Mouse (Mus musculus): ENCODE results near the gene Ulk3. TPM values are rescaled to one million over a fixed set of nuclear protein-coding genes. Genes with fewer than 3 reads are reported as not detected.
A peak's percentile ranks its signal among the peaks of the same experiment; 100 is the strongest.

The Ulk3 gene
- 20.3 and 26.9 TPM in 2 replicates for polyA plus RNA-seq (2015; fragmentation: Nextera tagmentation; extraction: Ambion mirVana)

DNA sequence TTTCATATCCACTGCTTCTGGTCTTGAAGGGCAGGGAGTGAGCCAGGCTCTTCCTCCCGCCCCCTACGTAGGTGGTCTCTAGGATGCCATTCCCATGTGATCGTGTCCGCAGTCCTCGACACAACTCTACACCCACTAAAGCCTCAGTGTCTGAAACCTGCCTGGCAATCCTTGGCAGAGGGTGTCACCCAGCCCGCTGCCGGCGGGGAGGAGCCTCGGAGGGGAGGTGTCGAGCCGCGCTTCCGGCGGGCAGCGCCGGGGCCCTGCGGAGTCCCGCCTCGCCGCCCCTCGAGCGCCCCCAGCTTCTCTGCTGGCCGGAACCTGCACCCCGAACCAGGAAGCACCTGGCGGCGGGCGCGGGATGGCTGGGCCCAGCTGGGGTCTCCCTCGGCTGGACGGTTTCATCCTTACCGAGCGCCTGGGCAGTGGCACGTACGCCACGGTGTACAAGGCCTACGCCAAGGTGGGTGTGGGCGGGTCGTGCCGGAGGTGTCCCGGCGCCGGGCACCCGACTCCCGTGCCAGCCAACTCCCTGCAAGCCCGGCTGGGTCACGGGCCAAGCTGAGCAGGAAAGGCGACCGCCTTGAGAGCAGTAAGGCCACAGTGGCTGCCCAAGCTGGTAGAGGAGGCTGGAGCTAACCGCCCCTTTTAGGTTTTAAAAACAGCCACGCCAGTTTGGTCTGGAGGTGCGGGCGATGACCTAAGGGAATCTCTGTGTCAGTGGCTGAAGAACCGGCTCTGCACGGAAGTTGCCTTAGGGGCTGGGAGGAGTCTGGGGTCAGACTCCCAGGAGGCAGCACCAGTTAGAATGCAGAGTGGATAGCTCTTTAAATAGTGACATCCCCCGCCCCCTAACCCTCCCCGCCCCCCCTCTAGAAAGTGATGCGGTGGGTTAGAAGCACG lies at the start of gene Ulk3:
Gene Ulk3 (plus strand): TSS at position 229 of the 903 bp plus-strand sequence.
- WGBS = under 1% methylated on average over 58 of the region's 58 CpGs
- Histone ChIP-seq H3K4me3 (peak within 1 kb of the TSS; percentile 74), H3K4me2 (peak within 1 kb of the TSS; percentile 87), H3K27me3 (no peaks in the 10 kb centered on the region), H3K9me3 (no peaks in the 10 kb centered on the region), H3K9ac (peak within 1 kb of the TSS; percentile 81), H3K27ac (peak within 1 kb of the TSS; percentile 77), H3K4me1 (peaks cover 16% of the 10 kb centered on the region), H3K36me3 (peaks cover 51% of the 10 kb centered on the region)
- ATAC-seq (ENCODE audit: insufficient number of reproducible peaks, insufficient read depth, low FRiP score, low TSS enrichment, low read depth) = peak; percentile 74

DNA sequence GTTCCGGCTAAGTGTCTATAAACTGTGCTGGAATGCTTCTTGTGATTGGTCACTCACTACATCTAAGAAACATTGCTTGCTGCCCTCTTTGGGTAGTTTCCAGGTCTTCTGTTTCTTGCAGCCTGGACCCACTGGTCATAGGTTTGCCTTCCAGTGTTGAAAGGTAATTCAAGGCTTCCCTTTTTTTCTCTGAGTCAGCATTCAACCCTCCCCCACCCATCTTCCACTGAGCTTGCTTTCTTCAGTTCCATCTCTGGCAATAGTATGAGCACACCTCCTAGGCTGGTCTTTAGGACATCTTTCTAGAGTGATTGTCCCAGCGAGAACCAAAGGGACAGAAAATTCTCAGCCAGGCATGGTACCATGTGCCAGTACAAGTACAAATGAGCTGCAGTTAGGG lies 49.7 kb upstream of the Ulk3 start:
- H3K4me2 ChIP-seq = no peak overlapping the region
- H3K4me1 ChIP-seq = peaks cover 17% of the 10 kb centered on the region
- 88% methylated on average over 2 of the region's 2 CpGs for WGBS
- H3K27me3 ChIP-seq = no peaks in the 10 kb centered on the region
- ATAC-seq (ENCODE audit: insufficient number of reproducible peaks, insufficient read depth, low FRiP score, low TSS enrichment, low read depth) = no peak
- peaks cover 52% of the 10 kb centered on the region for H3K36me3 ChIP-seq
- no peak overlapping the region for H3K4me3 ChIP-seq
- no peaks in the 10 kb centered on the region for H3K9me3 ChIP-seq
- no peak overlapping the region for H3K9ac ChIP-seq
- H3K27ac ChIP-seq = no peak overlapping the region

DNA sequence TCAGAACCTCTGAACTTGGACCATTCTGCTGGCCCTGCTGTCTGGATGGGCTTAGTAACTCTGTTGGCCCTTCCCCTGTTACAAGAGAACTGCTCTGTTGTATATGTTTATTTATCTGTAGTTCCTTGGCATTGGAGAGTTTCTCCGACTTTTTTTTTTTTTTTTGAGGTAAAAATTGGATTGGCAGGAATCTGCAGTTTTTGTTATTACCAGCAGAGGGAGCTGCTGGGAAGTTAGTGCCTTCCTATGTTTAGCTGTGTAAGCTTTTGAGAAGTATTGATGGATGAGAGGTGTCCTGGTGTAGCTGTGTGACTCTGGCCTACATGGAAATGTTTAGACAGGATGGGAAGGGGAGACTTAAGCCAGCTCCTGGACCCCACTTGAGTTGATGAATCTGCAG lies 47.9 kb upstream of the Ulk3 start:
- Histone ChIP-seq H3K4me3 (no peak overlapping the region), H3K9ac (no peak overlapping the region), H3K4me1 (peaks cover 17% of the 10 kb centered on the region), H3K36me3 (peaks cover 70% of the 10 kb centered on the region), H3K27me3 (no peaks in the 10 kb centered on the region), H3K4me2 (no peak overlapping the region), H3K9me3 (no peaks in the 10 kb centered on the region), H3K27ac (0 out of 2 replicates have a peak overlapping the region, but pooled peaks have one; percentile 16)
- WGBS = 3% methylated on average over 1 of the region's 1 CpGs
- ATAC-seq (ENCODE audit: insufficient number of reproducible peaks, insufficient read depth, low FRiP score, low TSS enrichment, low read depth) = no peak

DNA sequence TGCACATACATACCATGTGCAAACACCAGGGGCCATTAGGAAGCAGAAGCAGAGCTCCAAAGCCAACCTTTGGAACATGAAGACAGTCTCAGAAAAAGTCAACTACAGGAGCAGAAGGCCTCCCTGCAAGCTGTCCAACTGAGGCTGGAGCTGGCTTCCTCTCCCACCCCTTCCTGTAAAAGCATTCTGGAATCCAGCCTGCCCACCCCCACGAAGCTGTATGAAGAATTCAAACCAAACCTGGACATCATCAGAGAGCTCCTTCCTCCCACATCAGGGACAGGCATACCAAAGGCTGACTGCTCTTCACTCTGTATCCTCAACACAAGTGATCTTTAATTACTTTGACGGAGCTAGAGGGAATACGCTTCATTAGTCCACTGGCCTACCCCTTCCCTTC lies 45.3 kb upstream of the Ulk3 start:
- H3K4me3 ChIP-seq = no peak overlapping the region
- 80% methylated on average over 3 of the region's 3 CpGs for WGBS
- H3K9me3 ChIP-seq = no peaks in the 10 kb centered on the region
- H3K4me2 ChIP-seq = no peak overlapping the region
- peaks cover 96% of the 10 kb centered on the region for H3K36me3 ChIP-seq
- no peaks in the 10 kb centered on the region for H3K27me3 ChIP-seq
- H3K9ac ChIP-seq = no peak overlapping the region
- no peak for ATAC-seq (ENCODE audit: insufficient number of reproducible peaks, insufficient read depth, low FRiP score, low TSS enrichment, low read depth)
- peaks cover 2% of the 10 kb centered on the region; the same call in 1 of the 2 replicates for H3K4me1 ChIP-seq
- H3K27ac ChIP-seq = no peak overlapping the region

DNA sequence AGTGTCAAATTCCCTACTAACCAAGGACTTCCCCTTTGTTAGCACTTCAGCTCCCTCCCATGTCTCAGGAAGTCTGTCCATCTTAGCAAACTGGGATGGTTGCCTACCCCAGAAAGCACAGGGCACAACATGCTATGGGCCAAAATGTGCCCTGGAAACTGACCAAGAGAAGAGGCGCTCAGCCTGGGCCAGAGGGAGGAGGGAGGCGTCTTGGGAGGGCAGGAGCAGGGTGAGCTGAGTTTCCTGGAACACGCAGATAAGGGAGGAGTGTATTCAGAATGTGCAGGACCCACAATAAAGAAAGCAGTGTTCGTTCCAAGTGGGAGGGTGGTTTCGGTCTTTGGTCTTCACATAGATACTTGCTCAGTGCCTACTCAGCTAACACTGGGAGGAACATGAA lies 42.0 kb upstream of the Ulk3 start:
- WGBS = 79% methylated on average over 5 of the region's 5 CpGs
- ATAC-seq (ENCODE audit: insufficient number of reproducible peaks, insufficient read depth, low FRiP score, low TSS enrichment, low read depth) = no peak
- peaks cover 7% of the 10 kb centered on the region for H3K4me1 ChIP-seq

DNA sequence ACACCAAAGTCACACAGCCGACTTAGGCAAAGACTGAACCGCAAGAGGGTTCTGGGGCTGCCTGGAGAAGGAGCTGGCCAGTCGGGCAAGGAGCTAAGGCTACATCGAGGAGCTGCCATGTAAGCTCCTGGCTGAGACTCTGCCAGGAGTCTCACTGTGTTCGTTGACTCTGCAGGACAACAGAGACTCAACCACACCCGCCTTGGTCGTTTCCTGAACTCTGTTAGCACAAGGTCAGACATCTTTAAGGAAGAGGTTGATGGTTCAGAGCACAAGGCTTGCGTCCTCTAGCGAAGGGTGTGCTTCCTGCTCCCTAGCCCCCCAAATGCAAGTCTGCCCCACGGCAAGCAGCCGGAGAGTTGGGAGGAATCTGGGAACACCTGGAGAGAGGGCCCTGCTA lies 41.4 kb upstream of the Ulk3 start:
- Histone ChIP-seq H3K9ac (peak overlapping the region; percentile 21; the same call in 1 of the 2 replicates), H3K27me3 (no peaks in the 10 kb centered on the region), H3K4me3 (no peak overlapping the region), H3K36me3 (peaks cover 76% of the 10 kb centered on the region), H3K4me2 (no peak overlapping the region), H3K4me1 (peaks cover 7% of the 10 kb centered on the region), H3K27ac (no peak overlapping the region), H3K9me3 (no peaks in the 10 kb centered on the region)
- WGBS = 90% methylated on average over 11 of the region's 11 CpGs
- no peak for ATAC-seq (ENCODE audit: insufficient number of reproducible peaks, insufficient read depth, low FRiP score, low TSS enrichment, low read depth)

More for the DNA sequence above, 42.0 kb upstream of the Ulk3 start:
- Histone ChIP-seq H3K9ac (peak overlapping the region; percentile 21; the same call in 1 of the 2 replicates), H3K4me3 (no peak overlapping the region), H3K36me3 (peaks cover 82% of the 10 kb centered on the region), H3K27me3 (no peaks in the 10 kb centered on the region), H3K27ac (no peak overlapping the region), H3K4me2 (no peak overlapping the region), H3K9me3 (no peaks in the 10 kb centered on the region)

DNA sequence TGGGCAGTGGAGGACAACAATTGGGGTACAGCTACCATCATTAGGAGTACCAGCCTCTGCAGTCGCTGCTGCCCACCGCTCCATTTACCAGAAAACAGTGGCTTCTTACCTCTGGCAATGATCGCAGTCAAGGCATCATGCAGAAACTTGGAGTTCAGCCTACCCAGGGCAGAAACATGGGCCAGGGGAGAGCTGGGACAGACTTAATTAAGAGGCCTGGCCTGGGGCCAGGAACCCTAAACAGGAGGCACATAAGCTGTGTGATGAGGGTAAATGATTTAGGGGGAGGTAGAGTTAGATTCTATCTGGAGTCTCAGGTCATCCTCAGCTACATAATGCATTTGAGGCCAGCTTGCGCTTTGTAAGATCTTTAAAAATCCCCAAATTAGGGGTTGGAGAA lies 40.1 kb upstream of the Ulk3 start:
- WGBS = 92% methylated on average over 4 of the region's 4 CpGs
- Histone ChIP-seq H3K27me3 (no peaks in the 10 kb centered on the region), H3K9ac (0 out of 2 replicates have a peak overlapping the region, but pooled peaks have one; percentile 32), H3K9me3 (no peaks in the 10 kb centered on the region), H3K4me3 (no peak overlapping the region), H3K4me1 (peaks cover 7% of the 10 kb centered on the region), H3K36me3 (peaks cover 63% of the 10 kb centered on the region), H3K4me2 (no peak overlapping the region), H3K27ac (no peak overlapping the region)
- ATAC-seq (ENCODE audit: insufficient number of reproducible peaks, insufficient read depth, low FRiP score, low TSS enrichment, low read depth) = no peak

DNA sequence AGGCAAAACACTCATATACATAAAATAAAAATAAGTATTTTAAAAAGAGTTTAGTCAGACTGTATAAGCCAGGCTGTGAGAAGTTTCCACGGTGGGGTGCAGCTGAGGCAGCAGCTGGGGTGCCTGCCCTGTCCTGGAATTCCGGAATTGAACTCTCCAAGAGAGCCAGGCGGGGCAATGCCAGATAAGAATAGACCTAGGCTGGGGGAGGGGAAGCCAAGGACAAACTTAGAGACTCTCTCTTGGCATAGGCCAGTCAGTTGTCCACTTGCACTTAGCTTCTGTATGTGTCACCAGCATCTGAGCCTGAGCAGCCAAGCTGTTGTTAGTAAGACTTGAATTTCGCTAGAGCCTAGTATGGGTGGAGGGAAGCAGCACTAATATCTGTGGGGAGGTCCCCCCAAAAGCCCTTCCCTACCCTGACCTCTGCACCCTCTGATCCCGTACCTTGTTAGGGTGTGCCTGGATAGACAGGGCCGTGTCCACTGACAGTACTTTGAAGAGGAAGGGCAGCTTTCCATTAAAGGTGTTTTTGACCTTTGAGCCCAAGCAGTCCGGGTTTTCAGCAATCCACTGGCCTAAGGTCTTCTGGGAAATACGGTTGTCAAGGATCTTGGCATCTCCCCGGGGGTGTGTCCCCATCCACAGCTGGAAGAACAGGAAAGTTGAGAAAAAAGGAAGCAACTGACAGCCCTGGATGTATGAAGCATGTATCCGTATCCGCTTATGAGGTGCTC lies 39.0 kb upstream of the Ulk3 start:
- Histone ChIP-seq H3K9ac (no peak overlapping the region), H3K4me2 (no peak overlapping the region), H3K36me3 (peaks cover 52% of the 10 kb centered on the region), H3K4me3 (no peak overlapping the region), H3K27ac (no peak overlapping the region), H3K9me3 (no peaks in the 10 kb centered on the region), H3K4me1 (peaks cover 7% of the 10 kb centered on the region), H3K27me3 (no peaks in the 10 kb centered on the region)
- 84% methylated on average over 11 of the region's 11 CpGs for WGBS
- no peak for ATAC-seq (ENCODE audit: insufficient number of reproducible peaks, insufficient read depth, low FRiP score, low TSS enrichment, low read depth)

DNA sequence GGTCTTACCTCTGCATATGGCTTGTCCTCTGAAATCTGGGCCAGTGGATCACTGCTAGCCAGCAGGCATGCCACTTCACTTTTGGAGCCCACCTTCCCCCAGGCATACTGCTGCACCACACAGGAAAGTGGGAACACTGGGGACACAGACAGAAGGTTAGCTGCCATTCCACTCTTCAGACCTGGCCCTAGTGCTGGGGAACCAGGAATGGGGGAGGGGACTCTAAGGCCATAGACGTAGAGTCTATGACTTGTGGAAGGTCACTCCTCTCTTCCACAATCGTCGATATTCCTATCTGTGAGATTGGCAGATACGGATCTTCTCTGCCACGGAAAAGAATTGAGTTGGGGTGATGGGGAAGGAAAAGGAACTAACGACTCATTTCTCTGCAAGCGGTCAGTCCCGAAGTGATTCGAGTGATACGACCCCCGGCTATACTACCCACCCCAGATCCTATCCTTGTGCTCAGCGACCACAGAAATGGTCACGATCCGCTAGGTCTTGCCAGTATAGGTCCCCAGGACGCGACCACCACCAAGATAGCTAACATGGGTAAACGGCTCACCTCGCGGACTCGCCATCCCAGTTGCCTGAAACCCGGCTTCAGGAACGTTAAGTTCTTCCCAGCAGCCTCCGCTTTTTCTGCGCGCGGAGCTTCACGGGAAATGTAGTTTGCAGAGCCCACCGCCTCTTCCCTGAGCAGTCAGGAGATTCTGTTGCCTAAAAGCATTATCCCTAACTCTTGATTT lies 36.9 kb upstream of the Ulk3 start, which contains the start of gene Mpi:
Gene Mpi (minus strand): TSS at position 625 of the 749 bp plus-strand sequence.
- no peaks in the 10 kb centered on the region for H3K9me3 ChIP-seq
- H3K4me3 ChIP-seq = peak within 1 kb of the TSS; percentile 66
- H3K4me2 ChIP-seq = peak within 1 kb of the TSS; percentile 84
- no peak within 1 kb of the TSS for H3K27ac ChIP-seq
- WGBS = 0% methylated on average over 28 of the region's 28 CpGs
- peaks cover 7% of the 10 kb centered on the region for H3K4me1 ChIP-seq
- peak within 1 kb of the TSS; percentile 79 for H3K9ac ChIP-seq
- no peaks in the 10 kb centered on the region for H3K27me3 ChIP-seq
- ATAC-seq (ENCODE audit: insufficient number of reproducible peaks, insufficient read depth, low FRiP score, low TSS enrichment, low read depth) = no peak
- peaks cover 32% of the 10 kb centered on the region for H3K36me3 ChIP-seq

DNA sequence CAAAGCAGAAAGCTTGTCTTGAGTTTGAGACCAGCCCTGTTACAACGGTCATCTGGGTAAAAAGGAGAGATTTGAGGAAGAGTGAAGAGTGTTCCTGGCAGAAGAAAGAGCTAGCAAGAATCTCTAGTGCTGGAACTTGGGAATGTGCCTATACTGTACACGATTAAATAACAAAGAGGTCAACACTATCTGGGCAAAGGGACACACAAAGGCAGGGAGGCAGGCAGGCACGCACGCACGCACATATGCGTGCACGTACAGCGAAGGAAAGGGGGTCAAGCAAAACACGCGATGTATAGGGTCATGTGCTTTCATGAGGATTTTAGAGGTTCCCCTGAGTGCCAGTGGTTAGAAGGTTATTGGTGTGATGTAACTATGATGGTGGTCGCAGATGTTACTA lies 36.1 kb upstream of the Ulk3 start:
- H3K9ac ChIP-seq = no peak overlapping the region
- no peaks in the 10 kb centered on the region for H3K9me3 ChIP-seq
- WGBS = 71% methylated on average over 11 of the region's 11 CpGs
- H3K4me2 ChIP-seq = no peak overlapping the region
- H3K27ac ChIP-seq = no peak overlapping the region
- peaks cover 7% of the 10 kb centered on the region for H3K4me1 ChIP-seq
- ATAC-seq (ENCODE audit: insufficient number of reproducible peaks, insufficient read depth, low FRiP score, low TSS enrichment, low read depth) = no peak
- peaks cover 24% of the 10 kb centered on the region for H3K36me3 ChIP-seq
- H3K27me3 ChIP-seq = no peaks in the 10 kb centered on the region
- H3K4me3 ChIP-seq = no peak overlapping the region

DNA sequence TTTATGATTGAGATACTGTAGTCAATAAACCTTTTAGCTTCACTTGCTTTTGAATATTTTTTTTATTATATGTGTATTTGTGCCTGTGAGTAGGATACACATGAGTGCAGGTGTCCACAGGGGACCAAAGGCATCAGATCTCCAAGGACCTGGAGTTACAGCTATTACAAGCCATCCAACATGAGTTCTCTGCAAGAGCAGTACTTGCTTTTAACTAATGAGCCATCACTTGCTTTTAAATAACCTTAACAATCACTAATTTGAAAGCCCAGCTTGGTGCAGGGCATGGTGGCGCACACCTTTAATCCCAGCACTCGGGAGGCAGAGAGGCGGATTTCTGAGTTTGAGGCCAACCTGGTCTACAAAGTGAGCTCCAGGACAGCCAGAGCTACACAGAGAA lies 34.5 kb upstream of the Ulk3 start:
- Histone ChIP-seq H3K4me2 (no peak overlapping the region), H3K36me3 (peaks cover 8% of the 10 kb centered on the region), H3K4me1 (peaks cover 7% of the 10 kb centered on the region), H3K27ac (no peak overlapping the region), H3K4me3 (no peak overlapping the region), H3K9ac (no peak overlapping the region), H3K27me3 (no peaks in the 10 kb centered on the region; the same call in 1 of the 2 replicates), H3K9me3 (no peaks in the 10 kb centered on the region)
- no peak for ATAC-seq (ENCODE audit: insufficient number of reproducible peaks, insufficient read depth, low FRiP score, low TSS enrichment, low read depth)
- 44% methylated on average over 3 of the region's 3 CpGs for WGBS
